Mouse (Mus musculus) cerebellum, adult 18-20 months (tissue): Measurements from ENCODE around the gene Olfr1006.
A peak's percentile ranks its signal among the peaks of the same experiment; 100 is the strongest.
"Not testable (repeated sequence)": the region's sequence is repeated elsewhere in the genome, so short reads cannot be mapped to it uniquely, and the experiment has no call there.

ENCODE experiments used
- DNase-seq, 2 experiments: peaks; one replicate each; pipeline ENCODE4 v3.0.0; 2021

Olfr1006 gene

DNA sequence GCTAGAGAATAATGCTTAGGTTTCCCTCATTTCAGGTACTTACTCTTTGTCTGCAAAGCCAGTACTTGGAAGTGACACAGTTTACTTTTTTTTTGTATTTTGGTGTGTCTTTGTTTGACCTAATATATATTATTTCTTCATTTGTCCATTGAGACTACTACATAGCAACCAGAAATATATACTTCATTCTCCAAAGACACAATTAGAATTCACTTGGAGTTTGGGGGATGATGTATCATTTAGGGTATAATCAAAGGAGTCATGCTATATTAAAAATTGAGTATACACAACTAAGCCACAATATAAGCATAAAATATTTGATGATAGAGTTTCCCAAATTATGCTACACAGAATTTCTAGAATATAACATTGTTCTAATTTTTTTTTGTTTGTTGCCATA lies at the start of gene Olfr1006:
Olfr1006 (minus strand) TSS at position 101 of the 400 bp plus-strand sequence.
- no peak for DNase-seq

DNA sequence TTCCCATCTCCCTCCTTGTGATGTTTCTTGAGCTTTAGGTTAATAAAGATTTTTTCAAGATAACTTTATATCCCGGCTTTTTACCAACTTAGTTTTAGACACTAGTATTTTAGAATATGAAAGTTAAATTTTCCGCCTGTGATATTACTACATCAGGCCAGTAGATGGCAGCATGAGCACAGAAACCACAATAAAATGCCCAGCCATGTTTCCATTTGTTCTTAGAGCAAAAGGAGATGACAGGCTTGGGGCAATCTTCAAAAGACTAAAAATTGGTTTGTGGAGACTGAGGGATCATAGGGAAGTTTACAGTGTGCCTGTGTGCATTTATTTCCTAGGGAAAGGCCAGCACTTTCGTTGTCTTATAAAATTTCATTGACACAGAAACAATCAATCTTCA lies 47.2 kb upstream of the Olfr1006 start:
- DNase-seq, result peak in 1 of 2 experiments; percentile 16

DNA sequence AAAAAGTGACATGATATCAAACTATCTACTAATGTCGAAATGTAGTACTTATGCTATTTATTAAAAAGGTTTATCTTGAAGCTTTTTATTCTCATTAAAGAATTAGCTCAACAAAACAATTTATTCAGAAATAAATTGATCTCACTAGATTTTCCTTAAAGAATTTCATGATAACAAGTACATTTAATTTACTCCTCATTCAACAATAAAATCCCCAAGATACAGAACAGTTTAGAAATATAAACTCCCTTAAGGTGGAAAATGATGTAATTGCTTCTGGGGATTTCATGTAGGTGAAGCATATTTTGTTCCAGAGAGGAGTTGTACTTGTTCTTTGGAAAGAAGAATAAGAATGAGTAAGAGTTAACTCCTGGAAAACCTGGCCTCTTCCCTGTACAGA lies 36.6 kb upstream of the Olfr1006 start, which contains the start of gene Olfr1009:
Olfr1009 (plus strand) TSS at position 301 of the 400 bp plus-strand sequence.
- no peak for DNase-seq

DNA sequence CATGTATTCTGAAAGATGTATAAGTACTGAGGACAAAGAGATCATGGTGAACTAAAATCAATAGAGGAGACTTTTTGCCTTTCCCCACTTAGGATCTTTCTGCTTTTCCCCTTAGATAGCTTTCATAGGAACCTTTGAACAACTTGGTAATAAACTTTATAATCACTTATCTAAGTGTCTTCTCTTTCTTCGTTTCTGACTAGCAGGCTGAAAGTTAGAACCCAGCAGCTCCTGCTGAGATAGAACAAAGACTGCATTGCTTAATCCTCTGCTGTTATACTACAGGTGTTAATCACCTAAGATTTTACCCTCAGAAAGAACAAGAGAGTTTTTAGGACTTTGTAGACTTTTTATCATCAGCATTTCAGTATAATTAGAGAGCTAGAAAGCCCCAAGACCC lies 32.6 kb upstream of the Olfr1006 start:
- DNase-seq, result no peak

DNA sequence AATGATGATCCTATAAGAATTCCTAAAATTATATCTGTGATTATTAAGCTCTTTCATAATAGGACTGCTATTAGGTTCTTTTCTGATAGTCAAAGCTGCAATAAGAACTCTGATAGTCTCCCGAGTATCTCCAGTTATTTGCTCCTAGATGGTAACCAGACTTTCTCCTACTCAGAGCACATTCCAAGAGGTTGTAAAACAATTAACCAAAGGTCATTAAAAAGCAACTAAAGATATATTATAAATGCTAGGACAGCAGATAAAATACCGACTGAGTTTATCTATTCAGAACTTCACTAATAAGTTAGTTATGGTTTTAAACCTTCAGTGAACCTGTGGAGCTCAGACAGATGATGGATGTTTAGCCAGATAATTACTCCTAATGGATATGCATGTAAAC lies 32.1 kb upstream of the Olfr1006 start:
- DNase-seq, result not testable (repeated sequence)

DNA sequence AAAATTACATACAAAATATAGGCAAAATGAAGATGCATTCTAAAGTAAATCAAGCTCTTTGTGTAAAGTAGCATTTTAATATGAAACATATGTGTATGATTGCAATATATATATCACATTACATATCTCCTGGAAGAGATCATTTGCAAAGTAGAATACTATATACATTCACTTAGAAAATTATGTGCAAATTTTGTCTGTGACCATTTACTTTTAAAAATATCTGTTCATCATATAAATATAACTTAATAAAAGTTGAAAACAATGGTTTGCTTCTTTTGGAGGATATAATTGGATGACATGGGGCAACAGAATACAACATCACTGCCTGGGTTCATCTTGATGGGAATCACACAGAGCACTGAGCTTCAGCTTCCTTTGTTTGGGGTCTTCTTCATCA lies 10.6 kb upstream of the Olfr1006 start, which contains the start of gene Olfr1008:
Olfr1008 (plus strand) TSS at position 301 of the 400 bp plus-strand sequence.
- no peak for DNase-seq

DNA sequence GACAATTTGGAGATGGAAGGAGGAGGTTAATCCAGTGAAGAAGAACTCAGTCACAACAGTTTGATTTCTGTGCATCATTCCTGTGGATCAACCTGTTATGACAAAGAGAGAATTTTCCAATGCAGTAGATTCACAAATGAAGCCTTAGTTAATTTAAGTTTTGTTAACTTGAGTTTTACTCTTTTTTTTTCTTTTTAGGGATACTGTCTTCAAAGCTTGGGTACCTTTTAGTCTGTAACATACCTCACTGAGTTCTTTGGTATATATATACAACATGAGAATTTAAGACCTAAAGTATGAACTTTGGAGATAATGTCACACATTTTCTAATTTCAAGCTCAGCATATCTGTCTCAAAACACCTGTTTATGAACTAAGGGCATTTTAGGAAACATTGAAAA lies 14.2 kb downstream of the Olfr1006 start, which contains the start of gene Olfr154:
Olfr154 (minus strand) TSS at position 101 of the 400 bp plus-strand sequence.
- DNase-seq, result not testable (repeated sequence)

DNA sequence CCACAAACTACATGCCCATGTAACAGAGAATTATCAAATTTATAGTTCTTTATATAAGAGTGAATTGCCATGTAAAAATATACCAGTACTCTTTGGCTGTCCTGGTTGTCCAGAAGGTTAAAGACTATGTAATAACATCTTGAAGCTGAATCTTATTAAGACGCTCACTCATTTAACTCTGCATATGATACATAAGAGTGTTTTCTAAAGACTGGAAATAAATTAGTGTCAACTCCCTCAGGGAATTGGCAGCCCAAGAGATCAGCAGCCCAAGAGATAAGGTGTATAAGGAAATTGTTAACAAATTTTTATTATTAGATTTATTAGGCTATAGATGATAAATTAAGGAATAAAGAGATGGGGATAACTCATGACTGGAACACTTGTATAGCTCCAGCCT lies 28.0 kb downstream of the Olfr1006 start, which contains the start of gene Olfr1002:
Olfr1002 (minus strand) TSS at position 101 of the 400 bp plus-strand sequence.
- no peak for DNase-seq
